Mouse (Mus musculus): ENCODE results near the gene Ngly1. TPM values are rescaled to one million over a fixed set of nuclear protein-coding genes. Genes with fewer than 3 reads are reported as not detected.

Ngly1 gene
- polyA plus RNA-seq, 1 experiment from 2014 or later, result 24.3 TPM

DNA sequence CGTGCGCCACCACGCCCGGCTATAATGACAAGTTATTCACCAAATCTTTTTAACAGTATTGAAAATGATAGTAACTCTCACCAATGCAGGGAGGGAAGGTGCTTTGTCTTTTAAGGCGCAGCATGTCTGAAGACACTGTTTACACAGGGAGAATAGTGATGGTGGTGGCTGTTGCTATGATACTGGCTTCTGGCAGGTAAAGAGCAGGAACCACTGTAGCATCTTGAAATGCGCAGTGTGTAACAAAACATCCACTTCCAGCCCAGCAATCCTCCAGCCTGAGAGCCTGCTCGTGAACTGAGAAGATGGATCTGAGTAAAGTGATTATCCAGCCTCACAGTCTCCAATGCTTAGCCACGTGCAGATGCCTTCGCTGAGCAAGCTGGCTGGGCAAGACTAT, 98.4 kb downstream of the Ngly1 start:
- Histone ChIP-seq H3K27ac (no peak overlapping the region), H3K4me1 (replicated peaks) (no peaks in the 10 kb centered on the region), H3K4me2 (replicated peaks) (no peak overlapping the region), H3K9me3 (no peaks in the 10 kb centered on the region), H3K4me3 (replicated peaks) (no peak overlapping the region), H3K9ac (replicated peaks) (no peak overlapping the region), H3K27me3 (no peaks in the 10 kb centered on the region), H3K36me3 (no peaks in the 10 kb centered on the region)
- 0 out of 2 replicates have a peak, but pooled peaks have one; percentile 24 for ATAC-seq
- WGBS, result 74% methylated on average over 9 of the region's 9 CpGs

DNA sequence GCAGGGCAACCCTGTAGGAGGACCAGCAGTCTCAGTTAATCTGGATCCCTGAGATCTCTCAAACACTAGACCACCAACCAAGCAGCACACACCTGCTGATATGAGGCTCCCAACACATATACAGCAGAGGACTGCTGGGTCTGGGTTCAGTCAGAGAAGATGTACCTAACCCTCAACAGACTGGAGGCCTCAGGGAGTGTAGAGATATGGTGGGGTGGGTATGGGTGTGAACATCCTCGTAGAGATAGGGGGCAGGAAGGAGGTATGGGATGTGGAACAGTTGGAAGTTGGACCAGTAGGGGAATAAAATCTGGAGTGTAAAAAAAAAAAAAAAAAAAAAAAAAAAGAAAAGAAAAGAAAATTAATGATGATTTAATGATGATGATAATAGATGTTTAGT, 110.6 kb downstream of the Ngly1 start:
- no peak overlapping the region for H3K9ac ChIP-seq (replicated peaks)
- ATAC-seq, result no peak
- no peak overlapping the region for H3K4me3 ChIP-seq (replicated peaks)
- H3K27me3 ChIP-seq, result no peaks in the 10 kb centered on the region
- WGBS, result 86% methylated on average over 1 of the region's 1 CpGs
- no peak overlapping the region for H3K27ac ChIP-seq
- no peak overlapping the region for H3K4me2 ChIP-seq (replicated peaks)
- no peaks in the 10 kb centered on the region for H3K36me3 ChIP-seq
- peaks cover 8% of the 10 kb centered on the region for H3K4me1 ChIP-seq (replicated peaks)
- no peaks in the 10 kb centered on the region for H3K9me3 ChIP-seq

Other genes starting within 250 kb of the Ngly1 start
- 1.9 and 2.0 TPM in 2 replicates for gene Oxsm, start 528 bp downstream of the Ngly1 start, polyA plus RNA-seq (2015; fragmentation: Nextera tagmentation; extraction: Ambion mirVana)
- 118 and 130 TPM in 2 replicates for gene Top2b, start 115.9 kb downstream of the Ngly1 start, polyA plus RNA-seq (2015; fragmentation: Nextera tagmentation; extraction: Ambion mirVana)

Measured in midbrain, embryonic 13.5 days (tissue).